In genomic region chr2:37818761-37819525, GRCm38 (mm10) we compare ENCODE assay signal across 15 mouse cellular contexts. TPM values are rescaled to one million over a fixed set of nuclear protein-coding genes. Genes with fewer than 3 reads are reported as not detected.
A peak's percentile ranks its signal among the peaks of the same experiment; 100 is the strongest.
DNase-seq lines count a peak whose midpoint lies in the region; ATAC-seq lines count a peak whose summit lies in the region.
"Had no signal": no experiment of that assay in that cellular context is flagged by ENCODE, and none has a peak within 500 bp of the region (broad histone marks: within the 10 kb centered on the region; RNA-seq: fewer than 3 reads in every experiment).

No protein-coding gene starts in this region.

- DNase-seq in embryo, embryonic 10 days (ENCODE audit: low spot score) = peak; percentile 35
- no peak for DNase-seq in embryo, embryonic 9.5 days (ENCODE audit: extremely low spot score)
- peak; percentile 70 for DNase-seq in forebrain, embryonic 11.5 days (ENCODE audit: low spot score)
- DNase-seq in heart, postnatal 4 days = no peak
- no peak for DNase-seq in kidney, postnatal 25 days
- no peak for DNase-seq in left cerebral cortex, adult 9 months (ENCODE audit: low spot score in 2 of 2)
- DNase-seq: cerebellum, adult 11 months; kidney, adult 8-10 months; lung, postnatal 4 days had no signal

- H3K4me1 ChIP-seq in forebrain, embryonic 11.5 days (replicated peaks; ENCODE audit: control insufficient read depth, insufficient read depth, low read length) = peaks cover 25% of the 10 kb centered on the region
- H3K4me1 ChIP-seq in hindbrain, embryonic 16.5 days (ENCODE audit: control insufficient read depth, insufficient read depth, low read depth, low read length) = peaks cover 14% of the 10 kb centered on the region
- H3K4me1 ChIP-seq in midbrain, embryonic 15.5 days = peaks cover 35% of the 10 kb centered on the region

- WGBS in forebrain, embryonic 11.5 days = 4% methylated on average over 5 of the region's 5 CpGs
- 13% methylated on average over 5 of the region's 5 CpGs for WGBS in hindbrain, embryonic 16.5 days
- WGBS in midbrain, embryonic 15.5 days = 10% methylated on average over 5 of the region's 5 CpGs

- peak; percentile 67 for ATAC-seq in forebrain, embryonic 11.5 days (replicated peaks; ENCODE audit: low FRiP score)
- peak; percentile 48; the same call in 1 of the 2 replicates for ATAC-seq in hindbrain, embryonic 16.5 days
- peak; percentile 51 for ATAC-seq in midbrain, embryonic 15.5 days (replicated peaks)
- ATAC-seq: activated CD4-positive, CD25-positive, alpha-beta regulatory T cell, adult 4 months; liver, embryonic 12.5 days had no signal

- H3K27ac ChIP-seq in forebrain, embryonic 11.5 days (ENCODE audit: low read depth, low read length) = peak overlapping the region; percentile 54; the same call in 1 of the 2 replicates
- peak overlapping the region; percentile 45 for H3K27ac ChIP-seq in hindbrain, embryonic 16.5 days (ENCODE audit: low read depth, low read length)
- peak overlapping the region; percentile 77 for H3K27ac ChIP-seq in midbrain, embryonic 15.5 days
- H3K27ac ChIP-seq: embryonic facial prominence, embryonic 13.5 days; liver, embryonic 12.5 days had no signal

- no peak overlapping the region for H3K4me3 ChIP-seq in forebrain, embryonic 11.5 days (ENCODE audit: low read depth, low read length)
- H3K4me3 ChIP-seq in hindbrain, embryonic 16.5 days (ENCODE audit: low read length) = no peak overlapping the region
- no peak overlapping the region for H3K4me3 ChIP-seq in midbrain, embryonic 15.5 days
- H3K4me3 ChIP-seq: embryonic facial prominence, embryonic 13.5 days; liver, embryonic 12.5 days had no signal

- no peak overlapping the region for H3K4me2 ChIP-seq in forebrain, embryonic 11.5 days (ENCODE audit: low read depth, low read length, severe bottlenecking)
- no peak overlapping the region for H3K4me2 ChIP-seq in hindbrain, embryonic 16.5 days (ENCODE audit: low read length)
- H3K4me2 ChIP-seq in midbrain, embryonic 15.5 days = no peak overlapping the region; the same call in 1 of the 2 replicates
- H3K4me2 ChIP-seq: embryonic facial prominence, embryonic 13.5 days; liver, embryonic 12.5 days had no signal

- H3K27me3 ChIP-seq in forebrain, embryonic 11.5 days (ENCODE audit: control insufficient read depth, insufficient read depth, low read length) = no peaks in the 10 kb centered on the region
- no peaks in the 10 kb centered on the region for H3K27me3 ChIP-seq in hindbrain, embryonic 16.5 days (replicated peaks; ENCODE audit: control insufficient read depth, insufficient read depth, low read length)
- no peaks in the 10 kb centered on the region for H3K27me3 ChIP-seq in midbrain, embryonic 15.5 days (replicated peaks)
- H3K27me3 ChIP-seq: embryonic facial prominence, embryonic 13.5 days; liver, embryonic 12.5 days had no signal

- H3K9ac ChIP-seq in forebrain, embryonic 11.5 days (ENCODE audit: low read length) = 0 out of 2 replicates have a peak overlapping the region, but pooled peaks have one; percentile 14
- H3K9ac ChIP-seq in hindbrain, embryonic 16.5 days (ENCODE audit: low read depth, low read length) = no peak overlapping the region
- no peak overlapping the region for H3K9ac ChIP-seq in midbrain, embryonic 15.5 days
- H3K9ac ChIP-seq: embryonic facial prominence, embryonic 13.5 days; liver, embryonic 12.5 days had no signal

- H3K36me3 ChIP-seq in forebrain, embryonic 11.5 days (ENCODE audit: control insufficient read depth, insufficient read depth, low read length) = no peaks in the 10 kb centered on the region
- no peaks in the 10 kb centered on the region for H3K36me3 ChIP-seq in hindbrain, embryonic 16.5 days (ENCODE audit: control insufficient read depth, insufficient read depth, low read length)
- H3K36me3 ChIP-seq in midbrain, embryonic 15.5 days (replicated peaks) = no peaks in the 10 kb centered on the region

- H3K9me3 ChIP-seq in forebrain, embryonic 11.5 days (ENCODE audit: control insufficient read depth, low read length) = no peaks in the 10 kb centered on the region
- H3K9me3 ChIP-seq in hindbrain, embryonic 16.5 days (ENCODE audit: control insufficient read depth, low read length) = no peaks in the 10 kb centered on the region
- H3K9me3 ChIP-seq in midbrain, embryonic 15.5 days = no peaks in the 10 kb centered on the region
- H3K9me3 ChIP-seq: embryonic facial prominence, embryonic 13.5 days; liver, embryonic 12.5 days had no signal

RNA-seq across cellular contexts. Expression of gene Crb2, which starts 42.9 kb away (rescaled TPM):
- 29.6 and 32.7 TPM in 2 replicates for polyA plus RNA-seq in forebrain, embryonic 11.5 days (2014; fragmentation: Nextera tagmentation; extraction: Ambion mirVana)
- 3.7 and 4.5 TPM in 2 replicates for polyA plus RNA-seq in hindbrain, embryonic 16.5 days (2015; fragmentation: Nextera tagmentation; extraction: Ambion mirVana)
- polyA plus RNA-seq in midbrain, embryonic 15.5 days (2015; fragmentation: Nextera tagmentation; extraction: Ambion mirVana) = 5.6 and 6.4 TPM in 2 replicates
- total RNA-seq in heart, postnatal 4 days (2021) = 1 to 10 TPM; 1.5 to 2.0 TPM
- total RNA-seq: neutrophil, adult 5-6 weeks had no signal

Comparison
In these comparisons a context has a peak if more than half of its experiments do, and no peak if none do; other contexts are left out.
1. DNase-seq: peak in embryo, embryonic 10 days (single experiment) and forebrain, embryonic 11.5 days (single experiment); none in embryo, embryonic 9.5 days (single experiment), heart, postnatal 4 days (single experiment), kidney, postnatal 25 days (0 of 2) and left cerebral cortex, adult 9 months (0 of 2).
2. Peak in every context shown above with its lines, with median percentiles within 50 percentile points of each other: ATAC-seq and H3K27ac ChIP-seq.